13 mouse cellular contexts compared by ENCODE assay signal in genomic region chr9:41586966-41587570, GRCm38 (mm10).
DNase-seq lines count a peak whose midpoint lies in the region; ATAC-seq and TF ChIP-seq lines count a peak whose summit lies in the region.
"Had no signal": no experiment of that assay in that cellular context is flagged by ENCODE, and none has a peak within 500 bp of the region (broad histone marks: within the 10 kb centered on the region; RNA-seq: fewer than 3 reads in every experiment).

No protein-coding gene starts in this region.

- H3K9ac ChIP-seq in kidney, embryonic 14.5 days (ENCODE audit: low read depth, low read length), result 0 out of 2 replicates have a peak overlapping the region, but pooled peaks have one; percentile 18
- peak overlapping the region; percentile 97 for H3K9ac ChIP-seq in forebrain, embryonic 13.5 days
- peak overlapping the region; percentile 61 for H3K9ac ChIP-seq in limb, embryonic 14.5 days (ENCODE audit: low read depth, low read length, severe bottlenecking)
- H3K9ac ChIP-seq in stomach, embryonic 15.5 days, result no peak overlapping the region

- H3K27ac ChIP-seq in kidney, embryonic 14.5 days (ENCODE audit: low read depth, low read length), result no peak overlapping the region
- peak overlapping the region; percentile 98 for H3K27ac ChIP-seq in forebrain, embryonic 13.5 days
- peak overlapping the region; percentile 82 for H3K27ac ChIP-seq in limb, embryonic 14.5 days (replicated peaks; ENCODE audit: low read depth, low read length)
- H3K27ac ChIP-seq in stomach, embryonic 15.5 days, result peak overlapping the region; percentile 26; the same call in 1 of the 2 replicates

- ATAC-seq in kidney, embryonic 14.5 days (ENCODE audit: low FRiP score, low TSS enrichment), result no peak
- no peak for ATAC-seq in forebrain, embryonic 13.5 days
- no peak for ATAC-seq in limb, embryonic 14.5 days (ENCODE audit: low FRiP score, low read depth)
- ATAC-seq in stomach, embryonic 15.5 days (ENCODE audit: insufficient read depth, low FRiP score, low read depth), result no peak

- no peaks in the 10 kb centered on the region for H3K9me3 ChIP-seq in kidney, embryonic 14.5 days (ENCODE audit: control insufficient read depth, low read length)
- H3K9me3 ChIP-seq in forebrain, embryonic 13.5 days (replicated peaks), result no peaks in the 10 kb centered on the region
- no peaks in the 10 kb centered on the region for H3K9me3 ChIP-seq in limb, embryonic 14.5 days (ENCODE audit: control insufficient read depth, low read length)
- H3K9me3 ChIP-seq in stomach, embryonic 15.5 days, result no peaks in the 10 kb centered on the region; the same call in 1 of the 2 replicates

- no peaks in the 10 kb centered on the region for H3K27me3 ChIP-seq in kidney, embryonic 14.5 days (ENCODE audit: control insufficient read depth, insufficient read depth, low read length)
- no peaks in the 10 kb centered on the region for H3K27me3 ChIP-seq in forebrain, embryonic 13.5 days
- no peaks in the 10 kb centered on the region for H3K27me3 ChIP-seq in limb, embryonic 14.5 days (ENCODE audit: control insufficient read depth, insufficient read depth, low read length)
- no peaks in the 10 kb centered on the region for H3K27me3 ChIP-seq in stomach, embryonic 15.5 days (replicated peaks)

- no peak for DNase-seq in kidney, adult 11 months
- no peak for DNase-seq in limb, embryonic 14.5 days (ENCODE audit: low spot score)
- DNase-seq in spleen, postnatal 14 days (ENCODE audit: low spot score in 2 of 2), result no peak
- DNase-seq in ovary, postnatal 14 days (ENCODE audit: low spot score), result no peak
- DNase-seq in urinary bladder, adult 2 months (ENCODE audit: low spot score), result no peak
- DNase-seq: cerebellum, adult 9-11 months; heart, postnatal 14 days; lung, postnatal 4 days; right cerebral cortex, adult 18-20 months; thymus, adult 2 months had no signal

- peaks cover 31% of the 10 kb centered on the region for H3K36me3 ChIP-seq in kidney, embryonic 14.5 days (ENCODE audit: control insufficient read depth, insufficient read depth, low read length)
- H3K36me3 ChIP-seq in forebrain, embryonic 13.5 days (ENCODE audit: poor library complexity, severe bottlenecking), result peaks cover 54% of the 10 kb centered on the region
- H3K36me3 ChIP-seq in limb, embryonic 14.5 days (ENCODE audit: control insufficient read depth, insufficient read depth, low read length), result peaks cover 66% of the 10 kb centered on the region
- H3K36me3 ChIP-seq in stomach, embryonic 15.5 days, result 0 out of 2 replicates have a peak, but pooled peaks cover 2% of the 10 kb centered on the region

- H3K4me2 ChIP-seq in kidney, embryonic 14.5 days (replicated peaks; ENCODE audit: low read depth, low read length), result no peak overlapping the region; the same call in 1 of the 2 replicates
- peak overlapping the region; percentile 82 for H3K4me2 ChIP-seq in forebrain, embryonic 13.5 days
- H3K4me2 ChIP-seq in limb, embryonic 14.5 days (replicated peaks; ENCODE audit: low read depth, low read length, severe bottlenecking), result peak overlapping the region; percentile 59
- peak overlapping the region; percentile 45; the same call in 1 of the 2 replicates for H3K4me2 ChIP-seq in stomach, embryonic 15.5 days

- no peak for TF ChIP-seq POLR2A in limb, embryonic 14.5 days (IDR thresholded peaks at IDR 0.05; ENCODE audit: borderline replicate concordance, extremely low read depth, insufficient read depth, insufficient read length)

- H3K4me1 ChIP-seq in kidney, embryonic 14.5 days (ENCODE audit: control insufficient read depth, insufficient read depth, low read length), result peaks cover 7% of the 10 kb centered on the region; the same call in 1 of the 2 replicates
- peaks cover 60% of the 10 kb centered on the region for H3K4me1 ChIP-seq in forebrain, embryonic 13.5 days
- peaks cover 34% of the 10 kb centered on the region for H3K4me1 ChIP-seq in limb, embryonic 14.5 days (ENCODE audit: control insufficient read depth, insufficient read depth, low read length)
- peaks cover 18% of the 10 kb centered on the region; the same call in 1 of the 2 replicates for H3K4me1 ChIP-seq in stomach, embryonic 15.5 days

- WGBS in kidney, embryonic 14.5 days, result 86% methylated on average over 4 of the region's 4 CpGs
- 45% methylated on average over 4 of the region's 4 CpGs for WGBS in forebrain, embryonic 13.5 days
- 67% methylated on average over 4 of the region's 4 CpGs for WGBS in limb, embryonic 14.5 days
- 70% methylated on average over 4 of the region's 4 CpGs for WGBS in stomach, embryonic 15.5 days

- no peak overlapping the region for H3K4me3 ChIP-seq in kidney, embryonic 14.5 days (ENCODE audit: low read length)
- peak overlapping the region; percentile 86 for H3K4me3 ChIP-seq in forebrain, embryonic 13.5 days
- peak overlapping the region; percentile 32 for H3K4me3 ChIP-seq in limb, embryonic 14.5 days (replicated peaks; ENCODE audit: low read length)
- H3K4me3 ChIP-seq in stomach, embryonic 15.5 days (replicated peaks), result no peak overlapping the region

Comparison
In these comparisons a context has a peak if more than half of its experiments do, and no peak if none do; other contexts are left out.
1. H3K4me3 ChIP-seq: peak in forebrain, embryonic 13.5 days (single experiment) and limb, embryonic 14.5 days (single experiment); none in kidney, embryonic 14.5 days (single experiment) and stomach, embryonic 15.5 days (single experiment).